Mouse (Mus musculus) MEL (cell line): ENCODE measurements around the gene Sepsecs.

Experiments used
- E2F4 ChIP-seq: IDR thresholded peaks from 2 replicates; pipeline ENCODE4 v1.6.1; 2011; ENCODE audit warnings: low read depth, low read length, improper control_type of control experiment, borderline replicate concordance
- EP300 ChIP-seq, 2 experiments: IDR thresholded peaks; 2 replicates each; pipeline ENCODE4 v1.6.1; 2011; ENCODE audit warnings: improper control_type of control experiment in 2 of 2, low read length in 2 of 2, low read depth in 1 of 2, mild to moderate bottlenecking in 1 of 2
- MAX ChIP-seq: IDR thresholded peaks from 2 replicates; pipeline ENCODE4 v1.6.1; 2011; ENCODE audit warnings: low read length, improper control_type of control experiment
- SIN3A ChIP-seq: IDR thresholded peaks from 2 replicates; pipeline ENCODE4 v1.6.1; 2012; ENCODE audit warnings: low read length, improper control_type of control experiment, inconsistent platforms
- TCF12 ChIP-seq: IDR thresholded peaks from 2 replicates; pipeline ENCODE4 v1.6.1; 2014; ENCODE audit warnings: low read depth, mild to moderate bottlenecking, inconsistent platforms, low read length, improper control_type of control experiment, moderate library complexity

DNA sequence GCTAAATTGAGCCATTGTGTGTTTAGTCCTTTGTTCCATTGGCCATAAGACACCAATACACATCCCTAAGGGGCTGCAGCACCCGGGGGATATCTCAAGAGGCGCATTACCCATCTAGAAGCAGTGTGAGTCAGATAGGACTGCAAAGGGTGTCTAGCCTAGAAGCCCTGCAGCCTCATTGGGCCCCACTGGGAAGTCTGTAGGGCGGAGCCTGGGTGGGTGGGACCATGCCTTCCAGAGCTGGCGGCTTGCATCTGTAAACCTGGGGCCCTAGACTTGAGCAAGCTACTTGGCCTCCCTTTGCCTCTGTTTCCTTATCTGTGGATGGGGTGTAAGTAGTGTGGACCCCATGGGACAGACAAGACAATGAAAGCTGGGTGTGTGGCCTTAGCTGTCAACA lies 54.8 kb downstream of the Sepsecs start:
- TF ChIP-seq TCF12 (no peak), EP300 (IDR thresholded peaks at IDR 0.05; ENCODE audit: low read depth in 1 of 2, low read length in 2 of 2) (no peak), MAX (no peak), E2F4 (no peak), SIN3A (no peak)
